Mouse (Mus musculus) liver, embryonic 11.5 days (tissue): ENCODE results near the gene Mrpl18. TPM values are rescaled to one million over a fixed set of nuclear protein-coding genes. Genes with fewer than 3 reads are reported as not detected.
A peak's percentile ranks its signal among the peaks of the same experiment; 100 is the strongest.

Source experiments
- ATAC-seq: fragments of 200-750 bp; cut with Nextera tagmentation; replicated peaks from 2 replicates; pipeline ENCODE4 v1.8.0; 2017; ENCODE audit warnings: moderate number of reproducible peaks, mild to moderate bottlenecking, moderate TSS enrichment, moderate library complexity; ENCODE audit not compliant: low FRiP score
- DNase-seq: peaks from one replicate; pipeline ENCODE4 v3.0.0-alpha.2; 2017; ENCODE audit warnings: low spot score
- H3K27ac ChIP-seq: fragments of 300-500 bp; sonication (generic); 2 replicates; pipeline ENCODE4 v1.5.1; 2014; ENCODE audit warnings: mild to moderate bottlenecking, low read depth, low read length, control low read depth
- H3K27me3 ChIP-seq: fragments of 300-500 bp; sonication (generic); replicated peaks from 2 replicates; pipeline ENCODE4 v1.6.1; 2014; ENCODE audit warnings: low read length, mixed read lengths; ENCODE audit not compliant: control insufficient read depth, insufficient read depth
- H3K36me3 ChIP-seq: fragments of 300-500 bp; sonication (generic); 2 replicates; pipeline ENCODE4 v1.6.1; 2014; ENCODE audit warnings: mild to moderate bottlenecking, low read length, moderate library complexity, mixed read lengths; ENCODE audit not compliant: control insufficient read depth, insufficient read depth
- H3K4me1 ChIP-seq: fragments of 300-500 bp; sonication (generic); replicated peaks from 2 replicates; pipeline ENCODE4 v1.6.1; 2014; ENCODE audit warnings: low read length, mixed read lengths; ENCODE audit not compliant: control insufficient read depth, insufficient read depth
- H3K4me2 ChIP-seq: fragments of 300-500 bp; sonication (generic); 2 replicates; pipeline ENCODE4 v1.6.1; 2014; ENCODE audit warnings: mild to moderate bottlenecking, control low read depth, moderate library complexity
- H3K4me3 ChIP-seq: fragments of 300-500 bp; sonication (generic); 2 replicates; pipeline ENCODE4 v1.5.1; 2014; ENCODE audit warnings: low read depth, low read length, control low read depth
- H3K9ac ChIP-seq: fragments of 300-500 bp; sonication (generic); 2 replicates; pipeline ENCODE4 v1.6.1; 2014; ENCODE audit warnings: low read depth, low read length, control low read depth
- H3K9me3 ChIP-seq: fragments of 300-500 bp; sonication (generic); 2 replicates; pipeline ENCODE4 v1.6.1; 2016; ENCODE audit warnings: low read length, inconsistent platforms, mixed read lengths; ENCODE audit not compliant: control insufficient read depth
- WGBS: fragments of 180-500 bp; shearing (Covaris S2); extraction: QIAGEN DNeasy Blood & Tissue Kit; methylation state at CpG from one replicate; pipeline ENCODE4 v1.1.7; 2014; 5-methylcytosine and 5-hydroxymethylcytosine counted together
- polyA plus RNA-seq: library from polyadenylated mRNA; unstranded; fragments of >200 nt; fragmentation: Nextera tagmentation; extraction: Ambion mirVana; gene quantifications from 2 replicates; pipeline ENCODE4 v1.2.1, GENCODE M21; 2014

Gene Mrpl18
- polyA plus RNA-seq, 1 experiment from 2014 or later, result 256 TPM

DNA sequence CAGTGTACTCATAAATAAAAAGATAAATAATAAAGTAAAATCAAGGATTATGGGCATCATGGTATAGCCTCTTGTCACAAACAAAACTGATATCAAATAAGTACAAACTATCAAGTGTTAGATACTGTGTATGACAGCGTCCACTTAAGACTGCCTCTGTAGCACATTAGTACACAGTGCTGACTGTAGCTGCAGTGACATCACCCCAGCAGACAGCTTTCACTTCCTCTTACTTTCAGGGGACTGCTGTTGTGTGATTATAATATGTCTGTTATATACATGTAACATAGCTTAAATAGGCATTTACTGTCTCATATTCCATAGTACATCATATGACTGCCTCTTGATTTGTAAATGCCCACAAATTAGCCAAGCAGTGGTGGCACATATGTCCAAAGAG lies 4.9 kb upstream of the Mrpl18 start:
- H3K4me3 ChIP-seq, result no peak overlapping the region
- no peak overlapping the region for H3K4me2 ChIP-seq
- H3K36me3 ChIP-seq, result peaks cover 58% of the 10 kb centered on the region
- no peaks in the 10 kb centered on the region for H3K9me3 ChIP-seq
- no peak overlapping the region for H3K9ac ChIP-seq
- H3K27ac ChIP-seq, result no peak overlapping the region
- no peak for DNase-seq
- WGBS, result 97% methylated on average over 1 of the region's 1 CpGs
- no peak for ATAC-seq
- H3K27me3 ChIP-seq, result no peaks in the 10 kb centered on the region
- peaks cover 3% of the 10 kb centered on the region; the same call in 1 of the 2 replicates for H3K4me1 ChIP-seq

DNA sequence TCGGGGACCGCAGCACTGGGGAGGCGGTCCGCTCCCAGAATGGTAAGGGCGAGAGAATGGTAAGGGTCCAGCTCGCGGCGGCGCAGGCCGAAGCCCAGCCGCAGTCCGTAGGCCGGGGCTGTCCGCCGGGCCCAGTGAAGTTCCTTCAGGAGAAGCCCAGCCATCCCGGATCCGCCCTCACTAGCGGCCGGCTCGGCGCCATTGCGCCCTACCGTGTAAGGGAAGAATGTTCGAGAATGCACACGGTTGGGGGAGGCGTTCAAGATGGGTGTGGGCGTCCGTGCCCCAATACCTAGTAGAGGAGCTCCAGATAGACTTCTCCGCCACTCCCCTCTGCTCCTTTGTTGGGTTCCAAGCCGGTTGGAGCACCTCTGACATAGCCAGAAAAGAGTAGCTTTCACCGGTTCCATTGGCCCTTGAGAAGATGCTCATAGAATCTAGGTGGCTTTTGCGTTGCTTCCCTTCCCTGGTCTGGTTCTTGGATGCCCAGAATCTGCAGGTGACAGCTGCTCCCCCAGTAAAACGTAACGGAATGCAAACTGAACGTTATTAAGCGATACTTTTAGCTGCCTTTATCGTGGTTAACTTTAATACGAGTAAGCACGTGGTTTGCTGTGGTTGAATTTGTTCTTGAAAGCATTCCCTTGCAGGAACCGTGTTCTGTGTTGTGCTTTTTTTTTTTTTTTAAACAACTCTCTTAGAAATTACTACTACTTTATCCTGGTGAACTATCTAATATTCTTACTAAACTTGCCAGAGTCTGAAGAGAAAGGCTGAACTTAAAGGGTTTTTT lies 639 bp upstream of the Mrpl18 start:
- Histone ChIP-seq H3K27ac (peak overlapping the region; percentile 95), H3K4me3 (peak overlapping the region; percentile 93), H3K9ac (peak overlapping the region; percentile 100), H3K4me2 (peak overlapping the region; percentile 66), H3K36me3 (peaks cover 39% of the 10 kb centered on the region), H3K4me1 (peaks cover 4% of the 10 kb centered on the region; the same call in 1 of the 2 replicates), H3K9me3 (no peaks in the 10 kb centered on the region), H3K27me3 (no peaks in the 10 kb centered on the region)
- ATAC-seq (peak; percentile 77), DNase-seq (no peak)
- WGBS, result under 1% methylated on average over 40 of the region's 40 CpGs

DNA sequence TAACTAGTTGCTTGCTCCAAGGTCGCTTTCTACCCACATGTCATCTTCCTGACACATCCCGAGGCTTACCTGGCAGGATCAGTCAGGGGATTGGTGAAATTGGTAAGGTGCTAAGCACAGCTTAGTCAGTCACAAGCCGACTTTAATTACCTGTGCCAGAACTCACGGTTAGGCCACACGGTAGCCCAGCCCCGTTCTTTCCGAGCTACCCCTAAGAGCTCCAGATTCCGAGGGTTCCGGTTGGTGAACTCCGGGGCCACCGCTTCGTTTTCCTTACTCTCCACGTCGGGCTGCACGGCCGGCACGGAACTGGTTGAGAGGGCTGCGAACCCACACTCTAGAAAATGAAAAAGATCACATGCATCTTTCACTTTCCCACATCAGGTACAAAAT lies 661 bp downstream of the Mrpl18 start, which contains the start of gene Tcp1:
Tcp1 (plus strand) TSS at position 214 of the 393 bp plus-strand sequence.
- Histone ChIP-seq H3K9me3 (no peaks in the 10 kb centered on the region), H3K4me1 (peaks cover 4% of the 10 kb centered on the region; the same call in 1 of the 2 replicates), H3K27me3 (no peaks in the 10 kb centered on the region), H3K36me3 (peaks cover 35% of the 10 kb centered on the region), H3K27ac (peak within 1 kb of the TSS; percentile 95), H3K9ac (peak within 1 kb of the TSS; percentile 100), H3K4me3 (peak within 1 kb of the TSS; percentile 93), H3K4me2 (peak within 1 kb of the TSS; percentile 90)
- DNase-seq (no peak), ATAC-seq (0 out of 2 replicates have a peak, but pooled peaks have one; percentile 6)
- under 1% methylated on average over 18 of the region's 18 CpGs for WGBS

DNA sequence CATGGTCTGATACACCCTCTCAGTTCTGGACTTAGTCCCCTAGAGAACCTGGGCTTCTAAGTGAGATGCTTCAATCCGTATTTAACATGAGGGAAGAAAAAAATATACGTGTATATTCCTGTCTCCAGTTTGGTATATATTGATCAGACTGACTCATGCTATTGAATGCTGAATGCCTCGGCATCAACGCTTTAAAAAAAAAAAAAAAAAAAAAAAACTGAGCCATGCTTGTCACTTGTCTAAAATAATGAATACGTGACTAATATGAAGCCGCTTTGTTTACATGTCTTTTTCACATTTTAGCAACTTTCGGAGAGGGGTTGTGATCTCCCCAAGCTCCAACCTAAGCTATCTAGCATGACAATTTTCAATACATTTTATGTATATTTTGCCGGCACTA lies 5.8 kb downstream of the Mrpl18 start:
- no peaks in the 10 kb centered on the region for H3K9me3 ChIP-seq
- H3K27ac ChIP-seq, result no peak overlapping the region
- H3K4me3 ChIP-seq, result no peak overlapping the region
- no peak overlapping the region for H3K9ac ChIP-seq
- 88% methylated on average over 8 of the region's 8 CpGs for WGBS
- DNase-seq, result no peak
- H3K36me3 ChIP-seq, result peaks cover 17% of the 10 kb centered on the region
- no peaks in the 10 kb centered on the region for H3K27me3 ChIP-seq
- no peak overlapping the region for H3K4me2 ChIP-seq
- 0 out of 2 replicates have a peak, but pooled peaks cover 2% of the 10 kb centered on the region for H3K4me1 ChIP-seq
- no peak for ATAC-seq

DNA sequence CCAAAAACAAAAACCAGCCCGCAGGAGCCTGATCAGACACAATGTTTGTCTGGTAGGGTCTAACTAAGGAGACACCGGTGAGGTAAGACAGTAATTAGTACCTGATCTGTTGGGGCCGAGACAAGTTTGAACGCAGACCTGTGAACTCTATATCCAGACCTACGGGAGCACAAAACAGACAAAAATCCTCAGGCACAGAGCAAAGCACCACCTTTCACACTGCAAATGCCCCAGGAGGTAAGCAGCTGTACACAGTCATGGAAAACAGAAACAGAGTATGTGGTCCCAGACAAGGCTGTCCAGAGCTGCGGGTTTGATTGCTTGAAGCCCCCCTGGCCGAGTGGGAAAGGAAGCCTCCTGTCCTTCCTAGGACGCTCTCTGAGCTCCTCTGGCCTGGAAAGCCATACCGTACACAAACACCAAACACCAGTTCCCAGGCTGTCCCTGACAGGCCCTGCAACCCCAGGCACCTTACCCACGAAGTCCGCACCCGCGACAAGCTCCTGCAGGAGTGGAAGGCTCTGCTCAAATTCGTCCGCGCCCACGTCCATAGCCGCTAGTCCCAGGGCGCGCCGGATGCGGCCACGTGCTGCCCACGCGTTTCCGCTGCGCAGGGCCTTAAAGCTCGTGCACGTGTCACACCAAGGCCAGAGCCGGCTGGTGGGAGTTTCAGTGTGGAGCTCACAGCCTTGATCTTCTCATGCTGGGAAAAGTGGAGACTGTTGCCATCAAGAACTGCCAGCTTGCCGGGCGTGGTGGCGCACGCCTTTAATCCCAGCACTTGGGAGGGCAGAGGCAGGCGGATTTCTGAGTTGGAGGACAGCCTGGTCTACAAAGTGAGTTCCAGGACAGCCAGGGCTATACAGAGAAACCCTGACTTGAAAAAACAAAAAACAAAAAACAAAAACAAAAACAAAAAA lies 6.5 kb downstream of the Mrpl18 start, which contains the start of gene Pnldc1:
Pnldc1 (minus strand) TSS at position 870 of the 920 bp plus-strand sequence.
- WGBS, result 80% methylated on average over 35 of the region's 35 CpGs
- Histone ChIP-seq H3K9me3 (no peaks in the 10 kb centered on the region), H3K36me3 (peaks cover 17% of the 10 kb centered on the region), H3K4me2 (no peak within 1 kb of the TSS), H3K4me3 (no peak within 1 kb of the TSS), H3K4me1 (no peaks in the 10 kb centered on the region), H3K27ac (no peak within 1 kb of the TSS), H3K9ac (no peak within 1 kb of the TSS), H3K27me3 (no peaks in the 10 kb centered on the region)
- DNase-seq, result no peak
- ATAC-seq, result peak; percentile 21; the same call in 1 of the 2 replicates

DNA sequence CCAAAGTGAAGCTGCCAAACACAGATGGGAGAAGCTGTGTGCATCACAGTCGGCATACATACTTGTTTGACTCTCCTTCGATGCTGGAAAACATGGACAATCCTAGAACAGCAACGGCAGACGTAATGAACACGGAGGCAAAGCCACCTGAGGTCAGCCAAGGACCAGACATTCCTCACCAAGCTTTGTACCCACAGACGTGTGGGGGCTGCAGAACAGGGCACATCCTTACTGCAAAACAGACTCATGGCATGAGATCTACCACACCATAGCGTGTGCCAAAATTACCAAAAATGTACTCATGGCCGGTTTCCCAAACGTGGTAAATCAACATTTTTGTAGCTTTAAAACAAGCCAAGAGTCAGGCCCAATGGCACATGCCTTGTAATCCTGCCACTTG lies 9.7 kb downstream of the Mrpl18 start:
- Histone ChIP-seq H3K36me3 (peaks cover 8% of the 10 kb centered on the region), H3K4me1 (no peaks in the 10 kb centered on the region), H3K9ac (no peak overlapping the region), H3K4me2 (no peak overlapping the region), H3K27me3 (no peaks in the 10 kb centered on the region), H3K9me3 (no peaks in the 10 kb centered on the region), H3K27ac (no peak overlapping the region), H3K4me3 (no peak overlapping the region)
- DNase-seq, result no peak
- no peak for ATAC-seq
- 91% methylated on average over 9 of the region's 9 CpGs for WGBS

DNA sequence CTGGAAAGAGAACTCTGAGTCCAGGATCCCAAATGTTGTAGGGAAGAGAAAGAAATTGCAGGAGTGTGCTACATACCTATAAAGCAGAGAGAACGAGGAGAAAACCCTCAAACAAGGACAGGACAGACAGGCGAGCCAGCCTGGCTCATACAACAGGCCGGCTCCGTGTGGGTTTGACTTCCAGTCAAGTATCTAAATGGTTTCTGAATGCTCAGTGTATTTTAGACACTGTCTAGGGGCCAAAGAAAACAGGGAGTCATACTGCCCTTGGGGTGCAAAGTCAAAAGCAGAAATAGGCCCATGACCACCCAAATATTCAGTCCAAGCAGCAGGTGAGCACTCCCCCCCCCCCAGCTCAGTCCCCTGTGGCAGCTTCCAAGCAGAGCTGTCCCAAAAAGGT lies 10.3 kb downstream of the Mrpl18 start:
- no peak for DNase-seq
- Histone ChIP-seq H3K27ac (no peak overlapping the region), H3K4me3 (no peak overlapping the region), H3K36me3 (peaks cover 5% of the 10 kb centered on the region), H3K27me3 (no peaks in the 10 kb centered on the region), H3K4me2 (no peak overlapping the region), H3K9ac (no peak overlapping the region), H3K9me3 (no peaks in the 10 kb centered on the region), H3K4me1 (no peaks in the 10 kb centered on the region)
- WGBS, result 87% methylated on average over 4 of the region's 4 CpGs
- ATAC-seq, result no peak

DNA sequence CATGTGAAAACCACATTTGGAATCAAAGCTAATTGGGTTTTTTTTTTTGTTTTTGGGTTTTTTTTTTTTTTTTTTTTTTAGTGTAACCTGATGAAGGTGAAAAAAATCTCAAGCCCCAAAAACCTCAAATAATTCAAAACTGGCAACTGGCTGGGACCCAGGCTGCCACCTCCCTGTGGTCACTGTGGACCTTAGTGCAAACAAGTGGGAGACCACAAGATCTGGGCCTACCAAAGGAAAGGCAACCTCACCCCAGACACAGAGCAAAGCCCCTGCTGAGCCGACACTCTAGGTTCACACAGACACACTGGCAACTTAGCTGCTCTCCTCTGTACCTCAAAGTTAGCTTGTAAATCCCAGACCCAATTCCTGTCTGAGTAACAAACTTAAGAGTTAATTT lies 11.8 kb downstream of the Mrpl18 start:
- Histone ChIP-seq H3K27ac (no peak overlapping the region), H3K9me3 (no peaks in the 10 kb centered on the region), H3K4me1 (no peaks in the 10 kb centered on the region), H3K4me2 (no peak overlapping the region), H3K4me3 (no peak overlapping the region), H3K36me3 (peaks cover 5% of the 10 kb centered on the region), H3K9ac (no peak overlapping the region), H3K27me3 (no peaks in the 10 kb centered on the region)
- ATAC-seq (no peak), DNase-seq (no peak)
- WGBS, result 81% methylated on average over 1 of the region's 1 CpGs
